Mouse (Mus musculus) right cerebral cortex, postnatal 14 days (tissue): ENCODE measurements around the gene Slc30a3.

Experiments
- DNase-seq: peaks from one replicate; pipeline ENCODE4 v3.0.0; 2022

The Slc30a3 gene

GRCm38 (mm10) chr5:31108000-31108490 lies at the start of gene Slc30a3:
Gene Slc30a3 (minus strand): TSS chr5:31108237.
- DNase-seq, result no peak

GRCm38 (mm10) chr5:31154152-31154553 lies 46.1 kb upstream of the Slc30a3 start, which contains the start of gene Mpv17:
Gene Mpv17 (minus strand): TSS chr5:31154251.
- DNase-seq, result peak; percentile 68

GRCm38 (mm10) chr5:31153516-31154151 lies 45.6 kb upstream of the Slc30a3 start:
- no peak for DNase-seq

- no peak for DNase-seq
Observed at GRCm38 (mm10) chr5:31151746-31152145, 43.7 kb upstream of the Slc30a3 start.

- DNase-seq, result no peak
Observed at GRCm38 (mm10) chr5:31149781-31150180, 41.7 kb upstream of the Slc30a3 start.

GRCm38 (mm10) chr5:31138968-31139425 lies 31.0 kb upstream of the Slc30a3 start:
- DNase-seq, result no peak

- peak; percentile 19 for DNase-seq
Observed at GRCm38 (mm10) chr5:31138241-31138967, 30.4 kb upstream of the Slc30a3 start, which contains the start of gene Ucn. Gene Ucn (minus strand): TSS chr5:31138829.

- DNase-seq, result no peak
Observed at GRCm38 (mm10) chr5:31137658-31138057, 29.6 kb upstream of the Slc30a3 start.

GRCm38 (mm10) chr5:31136730-31137424 lies 28.8 kb upstream of the Slc30a3 start:
- DNase-seq, result no peak

- no peak for DNase-seq
Observed at GRCm38 (mm10) chr5:31126050-31126449, 18.0 kb upstream of the Slc30a3 start.

GRCm38 (mm10) chr5:31123481-31123880 lies 15.4 kb upstream of the Slc30a3 start:
- DNase-seq, result no peak

GRCm38 (mm10) chr5:31121111-31121510 lies 13.1 kb upstream of the Slc30a3 start:
- no peak for DNase-seq

GRCm38 (mm10) chr5:31116912-31117311 lies 8.9 kb upstream of the Slc30a3 start:
- DNase-seq, result no peak

- no peak for DNase-seq
Observed at GRCm38 (mm10) chr5:31116354-31116753, 8.3 kb upstream of the Slc30a3 start, which contains the start of gene Trim54. Gene Trim54 (plus strand): TSS chr5:31116712.

GRCm38 (mm10) chr5:31110781-31111180 lies 2.7 kb upstream of the Slc30a3 start:
- no peak for DNase-seq

- no peak for DNase-seq
Observed at GRCm38 (mm10) chr5:31105814-31106335, 2.2 kb downstream of the Slc30a3 start, which contains the start of gene Dnajc5g. Gene Dnajc5g (plus strand): TSS chr5:31106285.

GRCm38 (mm10) chr5:31095711-31096480 lies 12.1 kb downstream of the Slc30a3 start:
- no peak for DNase-seq

GRCm38 (mm10) chr5:31094799-31095691 lies 13.0 kb downstream of the Slc30a3 start:
- DNase-seq, result peak; percentile 59

- DNase-seq, result no peak
Observed at GRCm38 (mm10) chr5:31094100-31094798, 13.8 kb downstream of the Slc30a3 start.
